Mouse (Mus musculus): Measurements from ENCODE around the gene Zfp937.

The Zfp937 gene

DNA sequence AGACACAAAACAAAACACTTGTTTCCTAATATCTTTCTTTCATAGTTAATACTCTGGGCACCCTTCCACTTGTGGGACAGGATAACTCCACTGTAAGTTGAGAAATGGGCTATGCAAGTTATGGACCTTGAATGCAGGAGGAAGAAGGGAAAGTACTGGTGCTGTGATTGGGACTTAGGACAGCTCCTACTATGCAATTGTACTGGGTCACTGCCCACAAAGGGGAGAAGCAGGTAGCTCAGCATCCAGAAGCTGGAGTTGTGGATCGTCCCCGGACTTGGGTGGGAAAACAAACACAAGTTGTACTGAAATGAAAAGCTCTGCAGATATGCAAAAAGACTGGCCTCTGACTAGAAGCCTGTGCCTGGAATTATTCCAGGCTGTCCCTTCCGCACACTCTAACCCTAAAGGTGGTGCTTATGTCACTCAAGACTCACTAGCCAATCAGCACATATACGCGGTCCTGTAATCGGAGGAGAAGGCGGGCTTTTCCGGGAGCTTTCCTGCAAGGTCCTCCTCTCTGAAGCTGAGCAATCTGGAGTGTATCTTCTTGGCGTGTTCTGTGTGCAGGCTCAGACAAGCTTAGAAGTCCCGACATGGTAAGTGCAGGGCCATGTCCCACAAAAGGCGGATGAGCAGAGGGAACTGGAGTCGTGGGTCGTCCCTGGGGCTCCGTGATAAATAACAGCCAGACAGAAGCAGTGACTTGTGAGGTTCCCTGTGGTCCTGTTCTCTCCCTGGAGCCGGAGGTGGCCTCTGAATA lies at the start of gene Zfp937:
Gene Zfp937 (plus strand): TSS at position 474 of the 763 bp plus-strand sequence.
- 2% methylated on average over 15 of the region's 15 CpGs for WGBS

GRCm38 (mm10) chr2:150179579-150179978 lies 38.3 kb upstream of the Zfp937 start, which contains the start of gene Gm10770:
Gene Gm10770, minus strand, starts transcription at chr2:150179679.
- 83% methylated on average over 4 of the region's 4 CpGs for WGBS

- 77% methylated on average over 7 of the region's 7 CpGs for WGBS
These were observed 36.3 kb upstream of the Zfp937 start, which contains the start of gene Gm14139 for GRCm38 (mm10) chr2:150181570-150181999. Gene Gm14139, plus strand, starts transcription at chr2:150181755.

GRCm38 (mm10) chr2:150218363-150218725 lies 471 bp downstream of the Zfp937 start:
- 14% methylated on average over 4 of the region's 4 CpGs for WGBS

DNA sequence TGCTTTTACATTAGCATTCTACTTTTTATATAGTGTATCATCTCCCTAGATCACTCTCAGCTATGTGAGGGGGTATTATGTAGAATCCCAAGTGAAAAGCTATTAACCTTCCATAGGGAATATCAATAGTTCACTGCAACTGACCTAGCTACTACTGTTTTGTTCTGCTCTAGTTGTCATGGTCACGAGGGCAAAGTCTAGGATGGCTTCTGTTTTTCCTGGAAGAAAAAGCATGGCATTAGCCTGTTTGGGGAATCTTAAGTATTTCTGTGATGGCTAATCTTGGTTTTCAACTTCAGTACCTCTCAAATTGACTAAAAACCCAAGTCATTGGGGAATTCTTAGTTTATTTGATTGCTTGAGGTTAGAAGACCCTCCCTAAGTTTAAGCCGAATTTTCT lies 25.3 kb downstream of the Zfp937 start:
- 90% methylated on average over 2 of the region's 2 CpGs for WGBS

DNA sequence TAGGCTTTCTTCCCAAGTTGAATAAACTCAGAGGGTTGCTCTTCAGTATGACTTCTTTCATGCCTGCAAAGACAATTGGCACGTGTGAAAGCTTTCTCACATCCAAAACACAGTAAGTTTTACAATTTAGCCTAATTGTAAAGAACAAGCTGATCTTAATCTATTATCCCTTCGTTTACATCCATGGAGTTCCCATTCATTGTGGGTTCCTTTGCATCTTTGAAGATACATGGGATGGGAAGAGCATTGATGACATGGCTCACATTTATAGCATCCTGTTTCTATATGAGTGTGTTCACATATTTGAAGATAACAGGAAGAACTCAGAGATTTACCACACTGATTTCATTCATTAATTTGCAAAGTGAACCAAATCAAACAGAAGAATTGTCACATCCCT lies 37.6 kb downstream of the Zfp937 start, which contains the start of gene Gm21994:
Gene Gm21994 (minus strand): TSS at position 101 of the 400 bp plus-strand sequence.
- 46% methylated on average over 2 of the region's 2 CpGs for WGBS

GRCm38 (mm10) chr2:150256861-150257260 lies 39.0 kb downstream of the Zfp937 start:
- WGBS, result 57% methylated on average over 2 of the region's 2 CpGs

DNA sequence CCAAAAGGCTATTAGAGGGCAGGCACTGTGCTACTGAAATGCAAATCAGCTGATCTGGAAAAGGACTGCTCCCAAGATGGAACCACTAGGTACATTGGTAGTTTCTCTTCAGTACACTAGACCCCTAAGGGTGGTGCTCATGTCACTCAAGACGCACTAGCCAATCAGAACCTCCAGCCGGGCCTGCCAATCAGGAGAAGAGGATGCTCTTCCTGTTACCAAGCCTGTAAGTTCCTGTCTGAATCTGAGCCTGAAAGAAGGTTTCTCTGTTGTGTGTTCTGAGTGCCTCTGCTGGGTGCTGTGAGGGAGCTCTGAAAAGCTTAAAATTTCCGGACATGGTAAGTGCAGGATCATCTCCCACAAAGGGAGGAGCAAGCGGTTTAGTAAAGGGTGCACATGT lies 39.4 kb downstream of the Zfp937 start, which contains the start of gene Gm14124:
Gene Gm14124 (plus strand): TSS at position 227 of the 400 bp plus-strand sequence.
- WGBS, result 84% methylated on average over 4 of the region's 4 CpGs

Measured in cerebral cortex, adult 2 months (tissue).